Mouse (Mus musculus): ENCODE measurements around the gene Lrrc49. TPM values are rescaled to one million over a fixed set of nuclear protein-coding genes. Genes with fewer than 3 reads are reported as not detected.

Gene Lrrc49
- polyA plus RNA-seq, 1 experiment: 73.5 TPM

DNA sequence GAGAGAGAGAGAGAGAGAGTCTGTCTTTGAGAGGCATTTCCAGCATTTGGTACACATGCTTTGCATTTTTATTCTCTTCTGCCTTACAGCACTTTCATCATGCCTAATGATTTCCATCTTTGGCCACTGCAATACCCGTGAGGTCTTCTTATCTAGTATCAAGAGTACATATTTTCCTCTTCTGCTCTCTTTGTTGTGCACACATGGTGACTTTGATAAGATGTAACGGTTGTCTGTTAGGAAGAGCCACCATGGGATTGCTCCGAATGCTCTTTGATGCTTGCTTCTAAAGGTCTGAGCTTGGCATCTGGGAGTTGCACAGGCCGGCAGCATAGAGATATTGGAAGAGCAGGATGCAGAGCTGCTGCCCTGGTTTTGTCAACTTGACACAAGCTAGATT lies 116.9 kb downstream of the Lrrc49 start:
- H3K27ac ChIP-seq (ENCODE audit: insufficient read depth, low read length): no peak overlapping the region
- TF ChIP-seq CTCF (IDR thresholded peaks at IDR 0.05; ENCODE audit: extremely low read depth, insufficient read depth, low read length) (no peak), POLR2A (IDR thresholded peaks at IDR 0.05; ENCODE audit: extremely low read depth, insufficient read depth, low read length) (no peak)
- H3K4me3 ChIP-seq (ENCODE audit: insufficient read depth, low read length): no peak overlapping the region

DNA sequence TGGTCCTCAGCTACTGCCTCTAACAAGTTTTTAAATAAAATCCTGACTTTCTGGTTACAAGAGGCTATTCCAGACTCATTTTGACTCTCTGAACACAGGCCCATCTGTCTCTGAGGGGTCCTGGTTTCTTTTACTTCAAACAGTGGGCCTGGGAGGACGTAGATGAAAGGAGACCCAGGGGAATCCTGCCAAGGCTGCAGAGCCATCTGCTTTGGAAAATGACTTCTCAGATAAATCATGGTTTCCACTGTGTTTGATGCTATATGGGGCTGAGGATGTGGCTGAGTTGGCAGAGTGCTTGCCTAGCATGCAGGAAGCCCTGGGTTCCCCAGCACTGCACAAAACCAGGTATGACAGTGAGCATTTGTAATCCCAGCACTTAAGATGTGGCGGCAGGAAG lies 118.6 kb downstream of the Lrrc49 start:
- TF ChIP-seq CTCF (IDR thresholded peaks at IDR 0.05; ENCODE audit: extremely low read depth, insufficient read depth, low read length): no peak
- TF ChIP-seq POLR2A (IDR thresholded peaks at IDR 0.05; ENCODE audit: extremely low read depth, insufficient read depth, low read length): no peak
- H3K27ac ChIP-seq (ENCODE audit: insufficient read depth, low read length): no peak overlapping the region
- no peak overlapping the region for H3K4me3 ChIP-seq (ENCODE audit: insufficient read depth, low read length)
- no peaks in the 10 kb centered on the region for H3K4me1 ChIP-seq (ENCODE audit: control insufficient read depth, insufficient read depth, low read length)

More for the DNA sequence above, 116.9 kb downstream of the Lrrc49 start:
- H3K4me1 ChIP-seq (ENCODE audit: control insufficient read depth, insufficient read depth, low read length): no peaks in the 10 kb centered on the region

- TF ChIP-seq POLR2A (IDR thresholded peaks at IDR 0.05; ENCODE audit: extremely low read depth, insufficient read depth, low read length) (no peak), CTCF (IDR thresholded peaks at IDR 0.05; ENCODE audit: extremely low read depth, insufficient read depth, low read length) (no peak)
These were observed 124.1 kb downstream of the Lrrc49 start for GRCm38 (mm10) chr9:60563809-60564208.

GRCm38 (mm10) chr9:60562443-60563371 lies 125.3 kb downstream of the Lrrc49 start:
- TF ChIP-seq CTCF (IDR thresholded peaks at IDR 0.05; ENCODE audit: extremely low read depth, insufficient read depth, low read length) (no peak), POLR2A (IDR thresholded peaks at IDR 0.05; ENCODE audit: extremely low read depth, insufficient read depth, low read length) (no peak)
- Histone ChIP-seq H3K4me1 (ENCODE audit: control insufficient read depth, insufficient read depth, low read length) (peaks cover 6% of the 10 kb centered on the region), H3K27ac (ENCODE audit: insufficient read depth, low read length) (no peak overlapping the region), H3K4me3 (ENCODE audit: insufficient read depth, low read length) (no peak overlapping the region)

More at GRCm38 (mm10) chr9:60563809-60564208, 124.1 kb downstream of the Lrrc49 start:
- H3K27ac ChIP-seq (ENCODE audit: insufficient read depth, low read length): no peak overlapping the region
- no peak overlapping the region for H3K4me3 ChIP-seq (ENCODE audit: insufficient read depth, low read length)
- peaks cover 6% of the 10 kb centered on the region for H3K4me1 ChIP-seq (ENCODE audit: control insufficient read depth, insufficient read depth, low read length)

GRCm38 (mm10) chr9:60561641-60562289 lies 126.2 kb downstream of the Lrrc49 start:
- no peak overlapping the region for H3K4me3 ChIP-seq (ENCODE audit: insufficient read depth, low read length)
- H3K4me1 ChIP-seq (ENCODE audit: control insufficient read depth, insufficient read depth, low read length): peaks cover 6% of the 10 kb centered on the region
- H3K27ac ChIP-seq (ENCODE audit: insufficient read depth, low read length): no peak overlapping the region
- TF ChIP-seq CTCF (IDR thresholded peaks at IDR 0.05; ENCODE audit: extremely low read depth, insufficient read depth, low read length): no peak
- TF ChIP-seq POLR2A (IDR thresholded peaks at IDR 0.05; ENCODE audit: extremely low read depth, insufficient read depth, low read length): no peak

GRCm38 (mm10) chr9:60558507-60558906 lies 129.5 kb downstream of the Lrrc49 start:
- TF ChIP-seq POLR2A (IDR thresholded peaks at IDR 0.05; ENCODE audit: extremely low read depth, insufficient read depth, low read length) (no peak), CTCF (IDR thresholded peaks at IDR 0.05; ENCODE audit: extremely low read depth, insufficient read depth, low read length) (no peak)

GRCm38 (mm10) chr9:60551238-60551637 lies 136.7 kb downstream of the Lrrc49 start:
- H3K4me1 ChIP-seq (ENCODE audit: control insufficient read depth, insufficient read depth, low read length): no peaks in the 10 kb centered on the region
- TF ChIP-seq POLR2A (IDR thresholded peaks at IDR 0.05; ENCODE audit: extremely low read depth, insufficient read depth, low read length) (no peak), CTCF (IDR thresholded peaks at IDR 0.05; ENCODE audit: extremely low read depth, insufficient read depth, low read length) (no peak)
- H3K27ac ChIP-seq (ENCODE audit: insufficient read depth, low read length): no peak overlapping the region
- H3K4me3 ChIP-seq (ENCODE audit: insufficient read depth, low read length): no peak overlapping the region

More at GRCm38 (mm10) chr9:60558507-60558906, 129.5 kb downstream of the Lrrc49 start:
- Histone ChIP-seq H3K4me3 (ENCODE audit: insufficient read depth, low read length) (no peak overlapping the region), H3K4me1 (ENCODE audit: control insufficient read depth, insufficient read depth, low read length) (peaks cover 6% of the 10 kb centered on the region), H3K27ac (ENCODE audit: insufficient read depth, low read length) (no peak overlapping the region)

GRCm38 (mm10) chr9:60548182-60548581 lies 139.8 kb downstream of the Lrrc49 start:
- Histone ChIP-seq H3K4me1 (ENCODE audit: control insufficient read depth, insufficient read depth, low read length) (no peaks in the 10 kb centered on the region), H3K4me3 (ENCODE audit: insufficient read depth, low read length) (no peak overlapping the region), H3K27ac (ENCODE audit: insufficient read depth, low read length) (no peak overlapping the region)
- TF ChIP-seq POLR2A (IDR thresholded peaks at IDR 0.05; ENCODE audit: extremely low read depth, insufficient read depth, low read length) (no peak), CTCF (IDR thresholded peaks at IDR 0.05; ENCODE audit: extremely low read depth, insufficient read depth, low read length) (peak; percentile 50; the same call in 1 of the 2 replicates)

DNA sequence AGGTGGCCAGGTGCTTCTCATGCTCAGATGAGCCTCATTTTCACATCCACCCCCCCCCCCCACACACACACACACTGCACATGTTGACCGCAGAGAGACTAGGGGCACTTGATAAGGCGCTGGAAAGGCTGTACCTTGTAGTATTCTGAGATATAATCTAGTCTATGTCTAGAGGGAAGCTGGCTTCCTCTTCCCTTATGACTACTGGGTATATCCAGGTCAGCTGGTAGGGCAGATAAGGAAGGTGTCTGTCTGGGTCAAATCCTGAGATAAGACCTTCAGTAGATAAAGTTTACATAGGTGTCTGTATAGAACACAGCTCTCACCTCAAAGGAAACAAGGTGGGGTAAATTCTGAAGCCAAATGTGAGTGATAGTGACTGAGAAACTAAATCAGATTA lies 141.8 kb downstream of the Lrrc49 start:
- no peaks in the 10 kb centered on the region for H3K4me1 ChIP-seq (ENCODE audit: control insufficient read depth, insufficient read depth, low read length)
- TF ChIP-seq POLR2A (IDR thresholded peaks at IDR 0.05; ENCODE audit: extremely low read depth, insufficient read depth, low read length) (no peak), CTCF (IDR thresholded peaks at IDR 0.05; ENCODE audit: extremely low read depth, insufficient read depth, low read length) (no peak)
- no peak overlapping the region for H3K27ac ChIP-seq (ENCODE audit: insufficient read depth, low read length)
- no peak overlapping the region for H3K4me3 ChIP-seq (ENCODE audit: insufficient read depth, low read length)
